Mouse (Mus musculus) hindbrain, embryonic 14.5 days (tissue): ENCODE measurements around the gene Scube3. TPM values are rescaled to one million over a fixed set of nuclear protein-coding genes. Genes with fewer than 3 reads are reported as not detected.
A peak's percentile ranks its signal among the peaks of the same experiment; 100 is the strongest.

Source experiments
- ATAC-seq: fragments of 200-750 bp; cut with Nextera tagmentation; 2 replicates; pipeline ENCODE4 v1.8.0; 2017; ENCODE audit warnings: moderate number of reproducible peaks, mild to moderate bottlenecking, moderate TSS enrichment, moderate library complexity; ENCODE audit not compliant: low FRiP score
- DNase-seq: peaks from one replicate; pipeline ENCODE4 v3.0.0-alpha.2; 2015; ENCODE audit warnings: low spot score
- H3K27ac ChIP-seq: fragments of 300-500 bp; sonication (generic); 2 replicates; pipeline ENCODE4 v1.5.1; 2014; ENCODE audit warnings: mild to moderate bottlenecking, moderate library complexity
- H3K27me3 ChIP-seq: fragments of 300-500 bp; sonication (generic); 2 replicates; pipeline ENCODE4 v1.6.1; 2014; ENCODE audit warnings: mild to moderate bottlenecking, low read length, mixed read lengths; ENCODE audit not compliant: control insufficient read depth, insufficient read depth
- H3K36me3 ChIP-seq: fragments of 300-500 bp; sonication (generic); replicated peaks from 2 replicates; pipeline ENCODE4 v1.6.1; 2014; ENCODE audit not compliant: control insufficient read depth, insufficient read depth
- H3K4me1 ChIP-seq: fragments of 300-500 bp; sonication (generic); replicated peaks from 2 replicates; pipeline ENCODE4 v1.6.1; 2014; ENCODE audit warnings: antibody characterized with exemption, low read length, mixed read lengths; ENCODE audit not compliant: control insufficient read depth, insufficient read depth
- H3K4me2 ChIP-seq: fragments of 300-500 bp; sonication (generic); replicated peaks from 2 replicates; pipeline ENCODE4 v1.6.1; 2014; ENCODE audit warnings: mild to moderate bottlenecking, moderate library complexity
- H3K4me3 ChIP-seq: fragments of 300-500 bp; sonication (generic); replicated peaks from 2 replicates; pipeline ENCODE4 v1.5.1; 2014; ENCODE audit warnings: mild to moderate bottlenecking, low read length
- H3K9ac ChIP-seq: fragments of 300-500 bp; sonication (generic); 2 replicates; pipeline ENCODE4 v1.6.1; 2014
- H3K9me3 ChIP-seq: fragments of 300-500 bp; sonication (generic); 2 replicates; pipeline ENCODE4 v1.6.1; 2016; ENCODE audit warnings: low read length; ENCODE audit not compliant: control insufficient read depth
- WGBS: fragments of 180-500 bp; shearing (Covaris S2); extraction: QIAGEN DNeasy Blood & Tissue Kit; methylation state at CpG from one replicate; pipeline ENCODE4 v1.1.7; 2014; 5-methylcytosine and 5-hydroxymethylcytosine counted together
- polyA plus RNA-seq: library from polyadenylated mRNA; unstranded; fragments of >200 nt; fragmentation: Nextera tagmentation; extraction: Ambion mirVana; gene quantifications from 2 replicates; pipeline ENCODE4 v1.2.1, GENCODE M21; 2014

Scube3 gene
- polyA plus RNA-seq, 1 experiment from 2014 or later = 6.6 TPM

- Histone ChIP-seq H3K4me2 (peak overlapping the region; percentile 90), H3K27me3 (no peaks in the 10 kb centered on the region), H3K36me3 (no peaks in the 10 kb centered on the region), H3K4me1 (peaks cover 33% of the 10 kb centered on the region), H3K9me3 (no peaks in the 10 kb centered on the region), H3K27ac (peak overlapping the region; percentile 87), H3K4me3 (no peak overlapping the region; the same call in 1 of the 2 replicates), H3K9ac (peak overlapping the region; percentile 75)
- DNase-seq (no peak), ATAC-seq (no peak)
- 13% methylated on average over 13 of the region's 13 CpGs for WGBS
Measured at GRCm38 (mm10) chr17:28140431-28141204, 1.3 kb upstream of the Scube3 start.

- Histone ChIP-seq H3K4me3 (peak overlapping the region; percentile 79), H3K9ac (peak overlapping the region; percentile 75), H3K27ac (peak overlapping the region; percentile 87), H3K4me1 (peaks cover 38% of the 10 kb centered on the region), H3K27me3 (no peaks in the 10 kb centered on the region), H3K36me3 (no peaks in the 10 kb centered on the region), H3K9me3 (no peaks in the 10 kb centered on the region), H3K4me2 (peak overlapping the region; percentile 90)
- WGBS = 2% methylated on average over 15 of the region's 15 CpGs
- DNase-seq (no peak), ATAC-seq (0 out of 2 replicates have a peak, but pooled peaks have one; percentile 5)
Measured at GRCm38 (mm10) chr17:28141205-28141650, 713 bp upstream of the Scube3 start.

- H3K9me3 ChIP-seq = no peaks in the 10 kb centered on the region
- peak overlapping the region; percentile 87 for H3K27ac ChIP-seq
- no peaks in the 10 kb centered on the region for H3K36me3 ChIP-seq
- peaks cover 43% of the 10 kb centered on the region for H3K4me1 ChIP-seq
- under 1% methylated on average over 33 of the region's 33 CpGs for WGBS
- peak overlapping the region; percentile 90 for H3K4me2 ChIP-seq
- peak overlapping the region; percentile 79 for H3K4me3 ChIP-seq
- ATAC-seq (no peak), DNase-seq (no peak)
- peak overlapping the region; percentile 75 for H3K9ac ChIP-seq
- no peaks in the 10 kb centered on the region for H3K27me3 ChIP-seq
Measured at GRCm38 (mm10) chr17:28142700-28143610, 1.0 kb downstream of the Scube3 start.

- H3K4me3 ChIP-seq = peak overlapping the region; percentile 79
- no peak for ATAC-seq
- WGBS = 1% methylated on average over 9 of the region's 9 CpGs
- no peaks in the 10 kb centered on the region for H3K27me3 ChIP-seq
- peaks cover 43% of the 10 kb centered on the region for H3K4me1 ChIP-seq
- no peaks in the 10 kb centered on the region for H3K9me3 ChIP-seq
- DNase-seq = peak; percentile 52
- peak overlapping the region; percentile 90 for H3K4me2 ChIP-seq
- peak overlapping the region; percentile 46 for H3K9ac ChIP-seq
- no peak overlapping the region for H3K27ac ChIP-seq
- H3K36me3 ChIP-seq = no peaks in the 10 kb centered on the region
Measured at GRCm38 (mm10) chr17:28143751-28144150, 1.8 kb downstream of the Scube3 start.

- WGBS = 10% methylated on average over 6 of the region's 6 CpGs
Measured at GRCm38 (mm10) chr17:28144241-28144640, 2.3 kb downstream of the Scube3 start.

GRCm38 (mm10) chr17:28148288-28148687, 6.3 kb downstream of the Scube3 start:
- no peak for ATAC-seq
- 70% methylated on average over 3 of the region's 3 CpGs for WGBS
- peaks cover 32% of the 10 kb centered on the region for H3K4me1 ChIP-seq

More at GRCm38 (mm10) chr17:28144241-28144640, 2.3 kb downstream of the Scube3 start:
- no peaks in the 10 kb centered on the region for H3K36me3 ChIP-seq
- DNase-seq (no peak), ATAC-seq (no peak)
- no peak overlapping the region for H3K27ac ChIP-seq
- peak overlapping the region; percentile 46 for H3K9ac ChIP-seq
- no peaks in the 10 kb centered on the region for H3K27me3 ChIP-seq
- peak overlapping the region; percentile 79 for H3K4me3 ChIP-seq
- H3K9me3 ChIP-seq = no peaks in the 10 kb centered on the region
- peak overlapping the region; percentile 90 for H3K4me2 ChIP-seq
- H3K4me1 ChIP-seq = peaks cover 43% of the 10 kb centered on the region

GRCm38 (mm10) chr17:28149734-28150133, 7.8 kb downstream of the Scube3 start:
- Histone ChIP-seq H3K9me3 (no peaks in the 10 kb centered on the region), H3K36me3 (peaks cover 12% of the 10 kb centered on the region), H3K4me2 (no peak overlapping the region), H3K27ac (no peak overlapping the region), H3K4me3 (no peak overlapping the region), H3K27me3 (no peaks in the 10 kb centered on the region), H3K4me1 (peaks cover 19% of the 10 kb centered on the region), H3K9ac (no peak overlapping the region)
- 56% methylated on average over 8 of the region's 8 CpGs for WGBS
- ATAC-seq (no peak), DNase-seq (no peak)

More at GRCm38 (mm10) chr17:28148288-28148687, 6.3 kb downstream of the Scube3 start:
- no peak overlapping the region for H3K9ac ChIP-seq
- H3K4me3 ChIP-seq = no peak overlapping the region
- no peaks in the 10 kb centered on the region for H3K9me3 ChIP-seq
- no peak for DNase-seq
- H3K4me2 ChIP-seq = no peak overlapping the region
- H3K36me3 ChIP-seq = peaks cover 2% of the 10 kb centered on the region; the same call in 1 of the 2 replicates
- no peaks in the 10 kb centered on the region for H3K27me3 ChIP-seq
- H3K27ac ChIP-seq = no peak overlapping the region

- no peak overlapping the region for H3K4me2 ChIP-seq
- 64% methylated on average over 12 of the region's 12 CpGs for WGBS
- H3K9me3 ChIP-seq = no peaks in the 10 kb centered on the region
Measured at GRCm38 (mm10) chr17:28150456-28150855, 8.5 kb downstream of the Scube3 start.

GRCm38 (mm10) chr17:28153095-28153494, 11.2 kb downstream of the Scube3 start:
- no peaks in the 10 kb centered on the region for H3K9me3 ChIP-seq
- H3K4me1 ChIP-seq = no peaks in the 10 kb centered on the region; the same call in 1 of the 2 replicates
- H3K36me3 ChIP-seq = peaks cover 28% of the 10 kb centered on the region
- ATAC-seq (no peak), DNase-seq (no peak)
- H3K4me3 ChIP-seq = no peak overlapping the region
- H3K27ac ChIP-seq = no peak overlapping the region
- H3K4me2 ChIP-seq = no peak overlapping the region
- H3K27me3 ChIP-seq = no peaks in the 10 kb centered on the region
- 87% methylated on average over 6 of the region's 6 CpGs for WGBS
- H3K9ac ChIP-seq = no peak overlapping the region

More at GRCm38 (mm10) chr17:28150456-28150855, 8.5 kb downstream of the Scube3 start:
- H3K36me3 ChIP-seq = peaks cover 12% of the 10 kb centered on the region
- H3K27ac ChIP-seq = no peak overlapping the region
- H3K4me1 ChIP-seq = peaks cover 11% of the 10 kb centered on the region
- ATAC-seq (no peak), DNase-seq (no peak)
- no peak overlapping the region for H3K9ac ChIP-seq
- no peak overlapping the region for H3K4me3 ChIP-seq
- H3K27me3 ChIP-seq = no peaks in the 10 kb centered on the region
